Mouse (Mus musculus) retina, adult 2 months (tissue): ENCODE data around the gene Npsr1.

Source experiments
- DNase-seq: peaks from one replicate; pipeline ENCODE4 v3.0.0-alpha.2; 2012; ENCODE audit warnings: low read depth, low spot score

Npsr1 gene

DNA sequence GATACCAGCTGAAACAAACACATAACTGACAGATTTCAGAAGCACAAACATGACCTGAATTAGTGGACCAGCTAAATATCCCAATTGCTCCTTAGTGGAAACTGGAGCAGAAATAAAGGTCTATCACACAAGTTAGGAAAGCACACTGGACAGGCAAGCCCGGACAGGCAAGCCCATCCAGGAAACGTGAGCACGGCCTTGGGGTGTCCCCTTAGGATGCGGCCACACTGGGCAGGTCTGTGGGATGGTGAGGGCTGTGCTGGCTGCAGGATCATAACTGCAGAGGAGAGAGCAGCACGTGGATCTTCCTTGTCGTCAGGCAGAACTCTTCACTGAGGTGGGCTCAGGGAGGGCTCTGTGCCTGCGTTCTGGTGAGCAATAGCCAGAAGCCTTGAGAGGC is at the start of gene Npsr1:
Gene Npsr1 (plus strand): TSS at position 301 of the 400 bp plus-strand sequence.
- no peak for DNase-seq

DNA sequence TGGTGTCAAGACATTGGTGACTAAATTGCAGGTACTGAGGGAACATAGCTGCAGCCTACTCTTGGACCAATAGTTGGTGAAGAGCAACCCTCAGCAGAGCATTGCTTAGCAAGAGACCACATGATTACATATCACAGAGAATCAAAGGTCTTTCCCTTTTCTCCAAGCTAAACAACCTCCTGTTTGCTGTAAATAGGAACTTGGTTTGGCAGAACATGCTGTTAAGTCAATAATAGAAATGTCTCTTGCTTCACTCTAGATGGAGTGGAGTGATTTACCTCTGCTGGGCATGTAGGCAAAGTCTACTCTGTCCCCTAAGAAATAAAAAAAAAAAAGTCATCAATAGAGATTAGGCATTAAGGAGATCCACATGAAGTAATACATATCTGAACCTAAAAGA is 46.3 kb upstream of the Npsr1 start:
- no peak for DNase-seq

GRCm38 (mm10) chr9:24063251-24063650 is 34.5 kb upstream of the Npsr1 start:
- DNase-seq = no peak

GRCm38 (mm10) chr9:24071664-24072063 is 26.1 kb upstream of the Npsr1 start:
- DNase-seq = no peak

GRCm38 (mm10) chr9:24077596-24077995 is 20.2 kb upstream of the Npsr1 start:
- DNase-seq = no peak

- no peak for DNase-seq
Measured at GRCm38 (mm10) chr9:24091875-24092274, 5.9 kb upstream of the Npsr1 start.

- DNase-seq = no peak
Measured at GRCm38 (mm10) chr9:24098526-24098925, 730 bp downstream of the Npsr1 start.

- DNase-seq = no peak
Measured at GRCm38 (mm10) chr9:24099631-24100030, 1.8 kb downstream of the Npsr1 start.

- DNase-seq = peak; percentile 15
Measured at GRCm38 (mm10) chr9:24119423-24119822, 21.6 kb downstream of the Npsr1 start.

- DNase-seq = no peak
Measured at GRCm38 (mm10) chr9:24133142-24133541, 35.3 kb downstream of the Npsr1 start.

- no peak for DNase-seq
Measured at GRCm38 (mm10) chr9:24136354-24136753, 38.6 kb downstream of the Npsr1 start.

GRCm38 (mm10) chr9:24144341-24144740 is 46.5 kb downstream of the Npsr1 start:
- no peak for DNase-seq

- no peak for DNase-seq
Measured at GRCm38 (mm10) chr9:24157208-24157607, 59.4 kb downstream of the Npsr1 start.

GRCm38 (mm10) chr9:24160409-24160808 is 62.6 kb downstream of the Npsr1 start:
- DNase-seq = no peak

GRCm38 (mm10) chr9:24168501-24168900 is 70.7 kb downstream of the Npsr1 start:
- no peak for DNase-seq

GRCm38 (mm10) chr9:24170728-24171127 is 72.9 kb downstream of the Npsr1 start:
- DNase-seq = no peak

GRCm38 (mm10) chr9:24178744-24179143 is 80.9 kb downstream of the Npsr1 start:
- DNase-seq = no peak

DNA sequence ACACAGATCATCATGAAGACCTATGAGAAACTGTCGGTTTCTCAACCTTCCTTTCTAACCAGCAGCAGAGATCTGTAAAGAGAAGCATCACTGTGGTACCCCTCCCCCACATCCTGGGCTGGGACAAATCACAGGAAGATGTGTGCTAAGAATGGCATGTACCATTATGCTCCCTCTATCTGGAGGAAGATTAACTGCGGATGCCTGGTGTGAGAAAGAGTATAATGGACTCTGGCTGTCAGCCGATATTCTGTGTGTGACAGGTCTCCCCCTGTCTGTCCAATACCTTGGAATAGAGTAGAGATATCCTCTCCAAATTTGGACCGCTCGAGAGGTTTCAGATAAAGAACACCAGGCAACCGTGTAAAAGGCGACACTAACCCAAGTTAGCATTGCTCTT is 83.1 kb downstream of the Npsr1 start:
- no peak for DNase-seq

DNA sequence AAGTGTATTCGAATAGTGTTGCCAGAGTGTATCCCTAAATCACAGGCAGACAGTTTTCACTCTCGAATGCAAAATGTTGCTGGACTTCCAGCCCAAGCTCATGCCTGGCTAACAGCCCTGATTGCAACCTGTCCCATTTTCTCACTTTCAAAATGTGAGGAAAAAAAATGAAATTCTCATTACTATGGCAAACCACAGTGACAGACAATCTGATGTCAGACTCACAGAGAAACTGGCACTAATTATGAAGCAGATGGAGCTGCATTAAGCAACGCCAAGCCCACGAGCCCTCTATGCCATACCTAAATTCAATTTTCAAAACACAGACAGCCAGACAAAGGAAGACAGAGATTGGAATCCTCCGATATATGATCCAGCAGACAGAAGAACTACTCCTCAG is 88.5 kb downstream of the Npsr1 start:
- no peak for DNase-seq

GRCm38 (mm10) chr9:24189511-24190260 is 91.9 kb downstream of the Npsr1 start:
- no peak for DNase-seq

DNA sequence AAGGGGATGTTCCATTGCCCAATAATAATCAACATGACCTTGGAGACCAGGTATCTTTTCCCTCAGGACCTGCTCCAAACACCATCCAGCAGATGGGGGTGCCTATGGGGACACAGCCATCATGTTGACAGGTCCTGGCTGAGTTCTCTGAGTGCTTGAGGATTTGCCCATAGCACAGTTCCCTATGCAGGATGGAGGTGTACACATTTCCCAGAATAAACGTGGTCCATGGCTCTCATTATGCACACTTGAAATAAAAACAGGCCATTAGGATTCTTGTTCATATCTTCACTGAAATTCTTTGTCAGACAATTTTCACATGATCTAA is 92.4 kb downstream of the Npsr1 start:
- DNase-seq = no peak

GRCm38 (mm10) chr9:24198254-24198653 is 100.5 kb downstream of the Npsr1 start:
- DNase-seq = no peak

- DNase-seq = no peak
Measured at GRCm38 (mm10) chr9:24211636-24212035, 113.8 kb downstream of the Npsr1 start.

GRCm38 (mm10) chr9:24217721-24218120 is 119.9 kb downstream of the Npsr1 start:
- no peak for DNase-seq
